Mouse (Mus musculus): ENCODE data around the gene Trim62. TPM values are rescaled to one million over a fixed set of nuclear protein-coding genes. Genes with fewer than 3 reads are reported as not detected.

The Trim62 gene
- polyA plus RNA-seq (2014; fragmentation: Illumina TruSeq; extraction: RNeasy Lipid Tissue Mini Kit (QIAGEN cat#74804); ENCODE audit: insufficient read depth, low read depth, low replicate concordance) = 4.7 TPM

GRCm38 (mm10) chr4:128883379-128883781, at the start of gene Trim62:
Gene Trim62, plus strand, starts transcription at chr4:128883580.

Other genes starting within 250 kb of the Trim62 start
- gene Phc2, start 228.9 kb upstream of the Trim62 start, polyA plus RNA-seq (2014; fragmentation: Illumina TruSeq; extraction: RNeasy Lipid Tissue Mini Kit (QIAGEN cat#74804); ENCODE audit: insufficient read depth, low read depth, low replicate concordance) = 87.6 TPM
- gene A3galt2, start 128.2 kb upstream of the Trim62 start, polyA plus RNA-seq (2014; fragmentation: Illumina TruSeq; extraction: RNeasy Lipid Tissue Mini Kit (QIAGEN cat#74804); ENCODE audit: insufficient read depth, low read depth, low replicate concordance) = not detected
- 13.1 TPM for gene Zfp362, start 77.5 kb upstream of the Trim62 start, polyA plus RNA-seq (2014; fragmentation: Illumina TruSeq; extraction: RNeasy Lipid Tissue Mini Kit (QIAGEN cat#74804); ENCODE audit: insufficient read depth, low read depth, low replicate concordance)
- 18.4 TPM for gene Azin2, start 78.9 kb downstream of the Trim62 start, polyA plus RNA-seq (2014; fragmentation: Illumina TruSeq; extraction: RNeasy Lipid Tissue Mini Kit (QIAGEN cat#74804); ENCODE audit: insufficient read depth, low read depth, low replicate concordance)
- 36.8 TPM for gene Ak2, start 108.4 kb downstream of the Trim62 start, polyA plus RNA-seq (2014; fragmentation: Illumina TruSeq; extraction: RNeasy Lipid Tissue Mini Kit (QIAGEN cat#74804); ENCODE audit: insufficient read depth, low read depth, low replicate concordance)
- 25.3 TPM for gene Rnf19b, start 174.7 kb downstream of the Trim62 start, polyA plus RNA-seq (2014; fragmentation: Illumina TruSeq; extraction: RNeasy Lipid Tissue Mini Kit (QIAGEN cat#74804); ENCODE audit: insufficient read depth, low read depth, low replicate concordance)
- gene Tmem54, start 222.0 kb downstream of the Trim62 start, polyA plus RNA-seq (2014; fragmentation: Illumina TruSeq; extraction: RNeasy Lipid Tissue Mini Kit (QIAGEN cat#74804); ENCODE audit: insufficient read depth, low read depth, low replicate concordance) = 2.1 TPM
- not detected for gene Hpca, start 238.5 kb downstream of the Trim62 start, polyA plus RNA-seq (2014; fragmentation: Illumina TruSeq; extraction: RNeasy Lipid Tissue Mini Kit (QIAGEN cat#74804); ENCODE audit: insufficient read depth, low read depth, low replicate concordance)